Mouse (Mus musculus) kidney, adult 2 months (tissue): ENCODE measurements around the gene Ptrhd1.

ENCODE experiments used
- CTCF ChIP-seq: fragments of 200-500 bp; conservative IDR thresholded peaks from 2 replicates; pipeline ENCODE4 v1.5.1; 2011; ENCODE audit warnings: low read depth, mild to moderate bottlenecking, control low read depth, low read length, moderate library complexity, mixed read lengths; ENCODE audit not compliant: insufficient read depth, insufficient read length
- POLR2A ChIP-seq: fragments of 200-500 bp; IDR thresholded peaks from one replicate; pipeline ENCODE4 v1.6.1; 2011; ENCODE audit warnings: low read depth, low read length, control low read depth

DNA sequence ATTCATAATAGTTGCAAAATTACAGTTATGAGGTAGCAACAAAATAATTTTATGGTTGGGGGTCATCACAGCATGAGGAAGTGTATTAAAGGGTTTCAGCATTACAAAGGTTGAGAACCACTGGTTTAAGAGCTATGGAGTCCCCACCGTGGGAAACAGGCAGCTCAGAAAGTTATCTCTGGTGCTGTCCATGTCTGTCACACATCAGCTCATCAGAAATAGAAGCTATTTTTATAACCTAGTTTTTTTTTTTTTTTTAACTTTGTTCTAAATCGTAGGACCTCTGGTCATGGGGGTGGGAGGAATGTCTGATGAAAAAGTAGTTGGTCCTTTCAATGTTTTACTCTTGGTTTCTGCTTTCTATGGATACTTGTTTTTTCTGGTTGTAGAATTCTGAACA is 10.0 kb downstream of the Ptrhd1 start:
- TF ChIP-seq POLR2A (no peak), CTCF (no peak)
